ENCODE assay signal across 16 mouse cellular contexts in genomic region chr14:69467612-69468366, GRCm38 (mm10). TPM values are rescaled to one million over a fixed set of nuclear protein-coding genes. Genes with fewer than 3 reads are reported as not detected.
"Had no signal": no experiment of that assay in that cellular context is flagged by ENCODE, and none has a peak within 500 bp of the region (broad histone marks: within the 10 kb centered on the region; RNA-seq: fewer than 3 reads in every experiment).

No protein-coding gene starts in this region.

RNA-seq across cellular contexts. Expression of gene Gm16867, which starts 35.4 kb away (rescaled TPM):
- polyA plus RNA-seq: heart, embryonic 14.5 days; heart, embryonic 16.5 days; hindbrain, embryonic 11.5 days; hindbrain, embryonic 13.5 days; hindbrain, embryonic 15.5 days; hindbrain, postnatal 0 days; intestine, embryonic 14.5 days; intestine, embryonic 16.5 days; limb, embryonic 10.5 days; limb, embryonic 12.5 days; limb, embryonic 14.5 days; liver, embryonic 11.5 days; liver, embryonic 13.5 days had no signal

RNA-seq across cellular contexts. Expression of gene Gm27179, which starts 44.6 kb away (rescaled TPM):
- polyA plus RNA-seq: heart, embryonic 10.5 days; heart, embryonic 12.5 days; heart, embryonic 14.5 days; heart, embryonic 16.5 days; hindbrain, embryonic 11.5 days; hindbrain, embryonic 13.5 days; hindbrain, embryonic 15.5 days; hindbrain, postnatal 0 days; intestine, embryonic 14.5 days; intestine, embryonic 16.5 days; limb, embryonic 10.5 days; limb, embryonic 12.5 days; limb, embryonic 14.5 days; liver, embryonic 11.5 days; liver, embryonic 13.5 days; liver, embryonic 15.5 days had no signal
